Mouse (Mus musculus) brain, embryonic 14.5 days (tissue): ENCODE data around the gene Lck.

Experiments used
- CTCF ChIP-seq: fragments of 200-500 bp; IDR thresholded peaks from 2 replicates; pipeline ENCODE4 v1.5.1; 2012; ENCODE audit warnings: inconsistent platforms, mild to moderate bottlenecking, moderate library complexity, borderline replicate concordance; ENCODE audit not compliant: insufficient read depth, insufficient read length; ENCODE audit errors: extremely low read depth
- POLR2A ChIP-seq: fragments of 200-500 bp; IDR thresholded peaks from 2 replicates; pipeline ENCODE4 v1.6.1; 2012; ENCODE audit warnings: mild to moderate bottlenecking, inconsistent platforms, borderline replicate concordance; ENCODE audit not compliant: poor library complexity, insufficient read depth, insufficient read length, severe bottlenecking; ENCODE audit errors: extremely low read depth

DNA sequence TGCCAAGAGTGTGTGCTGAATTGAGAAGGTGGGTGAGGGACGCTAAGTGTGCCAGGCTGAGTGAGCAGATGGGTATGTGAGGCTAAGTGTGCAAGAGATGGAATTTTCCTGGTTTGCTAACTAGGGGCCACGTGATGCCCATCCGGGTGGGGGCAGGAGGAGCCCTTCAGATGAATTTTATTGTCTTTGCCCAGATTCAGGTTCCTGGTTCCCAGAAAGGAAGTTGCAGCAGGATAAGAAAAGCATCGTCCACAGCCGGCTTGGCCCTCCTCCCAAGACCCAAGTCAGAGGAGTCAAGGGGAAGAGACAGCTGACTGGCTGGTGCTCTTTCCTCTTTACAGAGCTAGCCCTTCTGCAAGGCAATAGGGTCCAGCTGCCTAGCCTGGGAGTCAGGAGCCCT lies 5.0 kb upstream of the Lck start, which contains the start of gene Fam167b:
- no peak for TF ChIP-seq CTCF
- no peak for TF ChIP-seq POLR2A
